Mouse (Mus musculus): ENCODE measurements around the gene Rnf34.

The Rnf34 gene

DNA sequence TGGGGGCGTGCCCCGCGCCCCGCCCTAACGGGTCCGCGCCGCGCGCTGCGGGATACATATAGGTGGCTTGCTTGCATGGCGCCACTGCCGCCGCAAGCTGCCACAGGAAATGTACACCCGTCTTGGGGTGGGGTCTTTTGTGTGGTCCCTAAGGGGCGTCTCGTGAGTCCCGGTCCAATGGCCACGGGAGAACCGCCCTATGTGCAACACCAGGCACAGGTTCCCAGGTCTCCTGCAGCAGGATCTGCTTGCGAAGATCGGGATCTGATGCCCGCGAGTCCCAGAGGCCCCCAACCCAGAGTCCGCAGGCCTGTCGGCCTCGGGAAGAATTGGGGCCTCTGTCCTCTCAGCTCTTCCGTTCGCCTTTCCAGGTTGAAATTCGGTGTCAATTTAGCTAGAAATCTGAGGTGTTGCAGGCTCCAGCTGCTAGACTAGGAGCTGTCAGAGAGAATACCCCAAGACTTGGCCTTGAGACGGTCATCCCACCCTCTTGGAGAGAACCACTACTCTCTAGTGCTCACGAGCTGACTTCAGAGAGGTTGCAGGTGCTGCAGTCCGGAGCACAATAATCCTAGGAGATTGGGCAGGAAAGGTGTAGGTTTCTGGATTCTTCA is 50.8 kb downstream of the Rnf34 start:
- no peak for DNase-seq

DNA sequence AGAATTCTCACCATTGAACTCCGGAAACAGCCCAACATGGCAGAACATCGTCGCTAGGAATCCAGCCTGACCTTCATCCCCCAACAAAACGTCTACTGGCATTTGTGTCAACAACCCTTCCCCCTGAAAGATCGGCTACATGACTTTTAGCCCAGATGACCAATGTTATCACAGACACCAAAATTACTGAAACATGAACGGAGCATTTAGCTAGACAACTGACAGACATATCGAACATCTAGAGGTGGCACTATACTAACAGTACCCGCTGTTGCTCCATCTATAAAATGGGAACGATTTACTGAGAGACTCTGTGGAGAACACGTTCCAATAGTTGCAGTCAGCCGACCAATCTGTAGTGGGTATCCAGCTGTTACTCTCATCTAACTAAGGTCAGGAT is 51.3 kb downstream of the Rnf34 start:
- DNase-seq = no peak

DNA sequence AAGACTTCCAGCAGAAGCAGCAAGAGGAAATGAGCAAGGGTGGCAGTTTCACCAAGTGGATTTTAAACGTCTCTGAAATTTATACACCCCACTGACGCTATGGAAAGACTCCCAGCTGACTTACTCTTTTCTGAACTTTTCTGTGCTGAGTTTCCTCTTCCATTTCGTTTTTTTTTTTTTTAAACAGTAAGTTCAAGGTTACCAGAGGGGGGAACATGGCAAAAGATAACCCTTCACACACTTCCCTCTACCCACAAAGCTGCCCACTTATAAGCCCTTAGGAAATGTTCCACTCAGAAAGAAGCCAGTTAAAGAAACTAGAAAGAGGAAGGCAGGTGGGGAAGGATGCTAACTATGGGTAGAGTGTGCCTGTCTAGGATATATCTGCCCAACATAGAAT is 51.8 kb downstream of the Rnf34 start:
- no peak for DNase-seq

DNA sequence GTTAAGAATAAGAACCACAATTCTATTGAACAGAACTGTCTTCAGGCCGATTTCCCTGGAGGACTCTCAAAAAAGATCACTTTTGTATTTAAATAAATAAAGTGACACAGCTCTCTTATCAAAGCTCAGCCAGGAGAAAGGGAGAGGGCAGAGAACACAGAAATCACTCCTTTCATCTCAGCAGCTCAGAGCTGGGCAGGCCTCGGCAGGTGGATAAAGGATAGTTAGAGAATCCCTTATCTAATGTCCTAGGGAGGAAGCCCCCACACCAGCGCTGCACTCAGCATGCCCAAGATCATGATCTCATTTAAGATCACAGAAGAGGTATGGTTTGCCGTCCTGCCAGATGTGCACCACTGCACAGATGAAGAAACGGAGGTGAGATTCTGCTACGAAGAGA is 52.4 kb downstream of the Rnf34 start:
- no peak for DNase-seq

DNA sequence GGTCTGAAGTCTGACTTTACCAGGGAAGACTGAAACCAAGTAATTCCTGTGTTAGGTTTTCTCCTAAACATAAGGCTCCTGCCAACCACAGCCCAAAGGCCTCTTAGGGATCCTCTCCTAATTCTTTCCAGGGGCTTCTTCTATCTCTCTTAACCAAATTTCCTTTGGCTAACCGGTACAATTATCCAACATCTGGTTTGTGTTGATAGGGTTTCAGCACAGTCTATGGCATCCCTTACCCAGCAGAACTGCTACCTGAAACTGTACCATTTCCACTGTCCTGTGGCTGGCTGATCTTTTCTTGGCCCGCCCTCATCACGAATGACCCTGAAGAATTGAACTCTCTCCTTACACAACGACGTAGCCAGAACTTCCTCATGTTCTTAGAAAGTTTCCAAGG is 53.3 kb downstream of the Rnf34 start:
- DNase-seq = no peak

DNA sequence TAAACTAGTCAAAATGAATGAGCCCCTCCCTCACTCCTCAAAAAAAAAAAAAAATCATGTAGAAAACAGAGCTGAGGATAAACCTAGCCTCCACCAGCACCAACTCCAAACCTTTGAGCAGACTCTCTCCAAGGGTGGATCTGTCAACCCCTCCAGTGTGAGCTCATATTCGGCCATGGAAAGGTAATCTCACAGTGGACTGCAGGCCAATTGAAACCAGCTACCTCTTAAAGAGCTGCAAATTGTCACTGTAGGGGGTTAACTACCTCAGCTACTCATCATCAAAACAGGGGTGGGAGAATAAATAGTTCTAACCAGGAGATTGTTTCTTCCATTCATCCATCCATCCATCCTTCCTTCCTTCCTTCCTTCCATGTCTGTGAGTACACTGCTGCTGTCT is 57.3 kb downstream of the Rnf34 start:
- no peak for DNase-seq

DNA sequence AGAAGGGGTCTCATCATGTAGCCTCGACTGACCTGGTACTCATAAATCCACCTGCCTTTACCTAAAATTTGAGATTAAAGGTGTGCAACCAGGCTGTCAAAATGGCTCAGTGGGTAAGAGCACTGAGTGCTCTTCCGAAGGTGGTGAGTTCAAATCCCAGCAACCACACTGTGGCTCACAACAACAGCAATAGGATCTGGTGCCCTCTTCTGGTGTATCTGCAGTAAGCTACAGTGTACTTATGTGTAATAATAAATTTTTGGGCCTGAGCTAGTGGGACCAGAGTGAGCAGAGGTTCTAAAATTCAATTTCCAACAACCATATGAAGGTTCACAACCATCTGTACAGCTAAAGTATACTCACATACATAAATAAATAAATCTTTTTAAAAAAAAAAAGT is 58.2 kb downstream of the Rnf34 start:
- DNase-seq = no peak

DNA sequence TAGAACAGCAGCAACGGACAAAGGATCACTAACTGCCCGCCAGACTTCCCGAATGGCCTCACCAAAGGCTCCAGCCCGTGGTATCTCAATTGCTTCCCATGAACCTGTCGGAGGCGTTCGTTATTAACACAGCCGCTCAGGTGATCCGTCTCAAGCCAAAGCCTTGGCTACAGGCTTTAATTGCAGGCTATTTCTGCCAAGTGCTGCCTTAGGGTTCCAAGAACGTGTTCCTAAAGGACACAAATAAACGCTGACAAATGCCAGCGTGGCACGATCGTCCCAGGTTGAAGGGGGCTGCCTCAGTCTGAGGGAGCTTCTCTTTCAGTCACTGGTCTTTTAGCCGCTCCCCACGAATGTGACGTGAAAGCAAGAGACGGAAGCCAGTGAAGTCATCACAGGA is 59.6 kb downstream of the Rnf34 start:
- no peak for DNase-seq

DNA sequence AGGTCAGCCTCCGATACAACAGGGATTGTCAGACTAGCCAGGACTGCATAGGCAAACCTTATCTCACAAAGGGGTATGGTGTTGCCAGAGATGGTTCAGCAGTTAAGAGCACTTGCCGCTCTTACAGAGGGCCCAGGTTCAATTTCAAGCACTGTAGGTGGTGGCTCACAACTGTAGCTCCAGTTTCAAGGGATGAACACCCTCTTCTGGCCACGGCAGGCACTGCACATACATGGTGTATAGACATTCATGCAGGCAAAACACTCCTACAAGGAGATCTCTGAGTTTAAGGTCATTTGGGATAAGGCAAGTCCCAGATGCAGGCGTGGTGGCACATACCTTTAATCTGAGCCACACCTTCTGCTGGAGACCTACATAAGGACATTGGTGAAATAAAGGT is 63.0 kb downstream of the Rnf34 start:
- DNase-seq = no peak

DNA sequence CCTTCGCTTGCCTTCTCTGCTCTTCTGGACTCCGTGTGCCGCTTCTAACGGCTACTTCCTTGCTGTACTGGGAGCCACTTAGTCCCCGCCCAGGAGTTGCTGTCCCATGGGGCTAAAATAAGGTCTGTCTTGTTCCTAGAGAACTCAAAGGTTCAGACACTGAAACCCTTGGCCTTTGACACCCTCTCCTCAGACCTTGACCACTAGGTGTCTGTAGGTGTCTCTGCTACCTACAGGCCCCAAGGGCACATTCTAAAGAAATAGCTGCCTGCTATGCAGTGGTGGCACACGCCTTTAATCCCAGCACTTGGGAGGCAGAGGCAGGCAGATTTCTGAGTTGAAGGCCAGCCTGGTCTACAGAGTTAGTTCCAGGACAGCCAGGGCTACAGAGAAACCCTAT is 66.3 kb downstream of the Rnf34 start:
- no peak for DNase-seq

DNA sequence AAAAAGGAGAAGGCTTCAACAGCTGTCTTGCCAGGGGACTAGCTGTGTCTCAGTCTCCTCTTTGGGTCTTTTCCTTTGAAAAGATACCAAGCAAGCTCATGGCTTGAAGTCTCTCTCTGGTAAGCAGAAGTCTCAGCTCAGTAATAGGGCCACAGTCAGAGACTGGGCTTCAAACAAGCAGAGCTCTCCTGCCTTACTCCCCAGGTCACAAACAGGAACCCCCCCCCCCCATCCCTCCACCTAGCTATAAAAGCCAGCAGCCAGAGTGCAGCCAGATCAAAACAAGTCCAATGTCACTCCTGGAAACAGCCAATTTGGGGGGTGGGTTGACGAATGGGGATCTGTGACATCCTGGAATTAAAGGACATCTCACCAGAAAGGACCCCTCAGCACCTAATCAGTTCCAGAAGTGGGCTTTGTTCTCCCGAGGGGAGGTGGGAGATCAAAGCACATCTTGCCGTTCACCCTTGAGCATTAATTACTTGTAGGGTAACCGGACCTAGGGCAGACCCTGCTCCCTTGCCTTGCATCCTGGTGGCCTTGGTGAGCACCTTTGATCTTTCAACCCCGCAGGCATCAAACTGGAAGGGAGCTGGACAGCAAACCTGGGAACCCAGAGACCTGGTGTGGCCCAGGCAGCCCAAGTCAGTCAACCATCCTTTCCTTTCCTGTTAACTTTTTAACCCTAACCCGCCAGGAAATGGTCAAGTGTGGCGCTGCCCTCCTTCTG is 68.3 kb downstream of the Rnf34 start:
- DNase-seq = no peak

DNA sequence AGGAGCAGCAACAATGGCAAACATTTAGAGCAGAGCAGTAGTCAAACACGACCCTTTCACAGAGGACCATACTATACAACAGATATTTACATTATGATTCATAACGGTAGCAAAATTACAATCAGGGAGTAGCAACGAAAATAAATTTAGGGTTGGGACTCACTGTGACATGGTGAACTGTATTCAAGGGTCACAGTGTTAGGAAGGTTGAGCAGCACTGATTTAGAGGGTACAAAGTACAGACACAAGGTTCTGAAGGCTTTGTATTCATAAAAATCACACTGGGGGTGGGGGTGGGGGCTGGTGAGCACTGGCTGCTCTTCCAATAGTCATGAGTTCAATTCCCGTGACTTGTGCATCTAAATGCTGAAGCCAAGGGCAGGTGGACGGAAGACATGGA is 70.7 kb downstream of the Rnf34 start:
- DNase-seq = no peak
